Mouse (Mus musculus) liver, embryonic 14.5 days (tissue): ENCODE results near the gene Apoc1. TPM values are rescaled to one million over a fixed set of nuclear protein-coding genes. Genes with fewer than 3 reads are reported as not detected.
A peak's percentile ranks its signal among the peaks of the same experiment; 100 is the strongest.

Experiments used
- ATAC-seq: fragments of 200-750 bp; cut with Nextera tagmentation; 2 replicates; pipeline ENCODE4 v1.8.0; 2017; ENCODE audit warnings: moderate number of reproducible peaks, mild to moderate bottlenecking, moderate library complexity; ENCODE audit not compliant: insufficient read depth
- DNase-seq, 3 experiments: peaks; one replicate each; pipeline ENCODE4 v3.0.0-alpha.2; 2012 to 2013; ENCODE audit warnings: low read depth in 3 of 3, low spot score in 3 of 3
- H3K27ac ChIP-seq: fragments of 300-500 bp; sonication (generic); 2 replicates; pipeline ENCODE4 v1.5.1; 2014; ENCODE audit warnings: moderate library complexity, mild to moderate bottlenecking, control low read depth, inconsistent platforms
- H3K27me3 ChIP-seq: fragments of 300-500 bp; sonication (generic); 2 replicates; pipeline ENCODE4 v1.6.1; 2014; ENCODE audit warnings: mild to moderate bottlenecking, low read length, moderate library complexity; ENCODE audit not compliant: control insufficient read depth, insufficient read depth
- H3K36me3 ChIP-seq: fragments of 300-500 bp; sonication (generic); replicated peaks from 2 replicates; pipeline ENCODE4 v1.6.1; 2014; ENCODE audit warnings: low read depth; ENCODE audit not compliant: control insufficient read depth, insufficient read depth
- H3K4me1 ChIP-seq, 2 experiments: fragments of 200-500 bp in 1 of 2; fragments of 300-500 bp in 1 of 2; sonication (generic) in 1 of 2; replicated peaks; 2 replicates each; pipeline ENCODE4 v1.6.1; 2012 to 2014; ENCODE audit warnings: antibody characterized with exemption in 1 of 2, inconsistent platforms in 1 of 2, low read length in 1 of 2; ENCODE audit not compliant: control insufficient read depth in 2 of 2, insufficient read depth in 2 of 2
- H3K4me2 ChIP-seq: fragments of 300-500 bp; sonication (generic); 2 replicates; pipeline ENCODE4 v1.6.1; 2014; ENCODE audit warnings: low read depth, mild to moderate bottlenecking, control low read depth, moderate library complexity
- H3K4me3 ChIP-seq, 2 experiments: fragments of 200-500 bp in 1 of 2; fragments of 300-500 bp in 1 of 2; sonication (generic) in 1 of 2; 2 replicates each; pipeline ENCODE4 v1.5.1; 2012 to 2014; ENCODE audit warnings: low read depth in 2 of 2, low read length in 2 of 2, mild to moderate bottlenecking in 2 of 2, control low read depth in 1 of 2, inconsistent platforms in 1 of 2, moderate library complexity in 1 of 2; ENCODE audit not compliant: insufficient read depth in 1 of 2
- H3K9ac ChIP-seq: fragments of 300-500 bp; sonication (generic); replicated peaks from 2 replicates; pipeline ENCODE4 v1.6.1; 2014; ENCODE audit warnings: mild to moderate bottlenecking, control low read depth, moderate library complexity
- H3K9me3 ChIP-seq: fragments of 300-500 bp; sonication (generic); 2 replicates; pipeline ENCODE4 v1.6.1; 2016; ENCODE audit warnings: low read length, mixed read lengths; ENCODE audit not compliant: control insufficient read depth
- CTCF ChIP-seq: IDR thresholded peaks from 2 replicates; pipeline ENCODE4 v1.5.1; 2016; ENCODE audit warnings: antibody characterized with exemption, low read depth, control low read depth
- EP300 ChIP-seq: IDR thresholded peaks from 2 replicates; pipeline ENCODE4 v1.6.1; 2016; ENCODE audit warnings: antibody characterized with exemption, low read depth
- WGBS: fragments of 180-500 bp; shearing (Covaris S2); extraction: QIAGEN DNeasy Blood & Tissue Kit; methylation state at CpG from one replicate; pipeline ENCODE4 v1.1.7; 2014; ENCODE audit not compliant: insufficient replicate concordance; 5-methylcytosine and 5-hydroxymethylcytosine counted together
- polyA plus RNA-seq, 2 experiments: library from polyadenylated mRNA; depleted of rRNA in 1 of 2; stranded (reverse) in 1 of 2; unstranded in 1 of 2; fragments of >200 nt; fragmentation: Nextera tagmentation in 1 of 2; extraction: Ambion mirVana in 1 of 2; gene quantifications; 2 replicates each; pipeline versions ENCODE4 v1.2.1 to v1.2.3; 2012 to 2014

Gene Apoc1
- polyA plus RNA-seq, 2 experiments = 204 to 390 TPM

GRCm38 (mm10) chr7:19680702-19681101, 11.8 kb downstream of the Apoc1 start:
- H3K36me3 ChIP-seq = no peaks in the 10 kb centered on the region
- TF ChIP-seq CTCF (no peak), EP300 (no peak)
- ATAC-seq (no peak), DNase-seq (no peak)
- WGBS = 66% methylated on average over 2 of the region's 2 CpGs
- H3K4me3 ChIP-seq = no peak overlapping the region
- peaks cover 0 to 32% of the 10 kb centered on the region in 2 experiments; a peak in 2 of 4 replicates for H3K4me1 ChIP-seq
- H3K9me3 ChIP-seq = no peaks in the 10 kb centered on the region
- no peak overlapping the region for H3K9ac ChIP-seq
- H3K27me3 ChIP-seq = no peaks in the 10 kb centered on the region
- peak overlapping the region; percentile 26 for H3K4me2 ChIP-seq
- no peak overlapping the region; the same call in 1 of the 2 replicates for H3K27ac ChIP-seq

GRCm38 (mm10) chr7:19678901-19679300, 13.6 kb downstream of the Apoc1 start:
- WGBS = 75% methylated on average over 3 of the region's 3 CpGs
- Histone ChIP-seq H3K27ac (no peak overlapping the region), H3K36me3 (no peaks in the 10 kb centered on the region), H3K4me3 (no peak overlapping the region), H3K4me2 (no peak overlapping the region), H3K9ac (no peak overlapping the region), H3K9me3 (no peaks in the 10 kb centered on the region), H3K4me1 (peaks cover 0 to 25% of the 10 kb centered on the region in 2 experiments; a peak in 2 of 4 replicates), H3K27me3 (no peaks in the 10 kb centered on the region)
- no peak for ATAC-seq
- no peak for DNase-seq
- TF ChIP-seq EP300 (no peak), CTCF (no peak)

- TF ChIP-seq CTCF = no peak
- no peak for TF ChIP-seq EP300
These were observed 14.6 kb downstream of the Apoc1 start, which contains the start of gene Apoc2 for GRCm38 (mm10) chr7:19677872-19678271. Apoc2 (minus strand) TSS chr7:19677941.

GRCm38 (mm10) chr7:19676662-19677061, 15.8 kb downstream of the Apoc1 start:
- Histone ChIP-seq H3K36me3 (no peaks in the 10 kb centered on the region), H3K4me1 (peaks cover 0 to 10% of the 10 kb centered on the region in 2 experiments; a peak in 2 of 4 replicates), H3K4me2 (0 out of 2 replicates have a peak overlapping the region, but pooled peaks have one; percentile 26), H3K9me3 (no peaks in the 10 kb centered on the region), H3K27me3 (no peaks in the 10 kb centered on the region), H3K27ac (no peak overlapping the region), H3K9ac (no peak overlapping the region), H3K4me3 (peak overlapping the region in 1 of 2 experiments; percentile 27; a peak in 1 of 4 replicates)
- DNase-seq (no peak), ATAC-seq (peak; percentile 52)
- TF ChIP-seq CTCF = no peak
- TF ChIP-seq EP300 = no peak
- 67% methylated on average over 1 of the region's 1 CpGs for WGBS

More at GRCm38 (mm10) chr7:19677872-19678271, 14.6 kb downstream of the Apoc1 start, which contains the start of gene Apoc2:
- Histone ChIP-seq H3K36me3 (no peaks in the 10 kb centered on the region), H3K4me3 (no peak within 1 kb of the TSS), H3K9me3 (no peaks in the 10 kb centered on the region), H3K4me2 (0 out of 2 replicates have a peak within 1 kb of the TSS, but pooled peaks have one; percentile 11), H3K9ac (no peak within 1 kb of the TSS), H3K27ac (no peak within 1 kb of the TSS), H3K27me3 (no peaks in the 10 kb centered on the region), H3K4me1 (peaks cover 0 to 17% of the 10 kb centered on the region in 2 experiments; a peak in 2 of 4 replicates)
- ATAC-seq (no peak), DNase-seq (no peak)
- 66% methylated on average over 8 of the region's 8 CpGs for WGBS

GRCm38 (mm10) chr7:19675824-19676223, 16.6 kb downstream of the Apoc1 start:
- no peak overlapping the region for H3K27ac ChIP-seq
- H3K36me3 ChIP-seq = no peaks in the 10 kb centered on the region
- peak overlapping the region; percentile 26; the same call in 1 of the 2 replicates for H3K4me2 ChIP-seq
- no peak for TF ChIP-seq EP300
- TF ChIP-seq CTCF = no peak
- WGBS = 56% methylated on average over 10 of the region's 10 CpGs
- DNase-seq = no peak
- H3K27me3 ChIP-seq = no peaks in the 10 kb centered on the region
- ATAC-seq = no peak
- H3K9me3 ChIP-seq = no peaks in the 10 kb centered on the region
- H3K4me1 ChIP-seq = peaks cover 0 to 7% of the 10 kb centered on the region in 2 experiments; a peak in 1 of 4 replicates
- peak overlapping the region; percentile 27 to 39 for H3K4me3 ChIP-seq
- peak overlapping the region; percentile 2; the same call in 1 of the 2 replicates for H3K9ac ChIP-seq
